Mouse (Mus musculus): Measurements from ENCODE around the gene Wfikkn2. TPM values are rescaled to one million over a fixed set of nuclear protein-coding genes. Genes with fewer than 3 reads are reported as not detected.

Wfikkn2 gene
- 3.1 and 3.4 TPM in 2 replicates for polyA plus RNA-seq (2015; fragmentation: Nextera tagmentation; extraction: Ambion mirVana)

- 0 out of 2 replicates have a peak within 1 kb of the TSS, but pooled peaks have one; percentile 11 for H3K4me2 ChIP-seq (ENCODE audit: low read depth, low read length)
- H3K27ac ChIP-seq (ENCODE audit: low read length) = peak within 1 kb of the TSS; percentile 64
- H3K36me3 ChIP-seq (ENCODE audit: control insufficient read depth, insufficient read depth, low read length) = no peaks in the 10 kb centered on the region
- peak within 1 kb of the TSS; percentile 49 for H3K9ac ChIP-seq (ENCODE audit: low read length)
- no peaks in the 10 kb centered on the region for H3K27me3 ChIP-seq (ENCODE audit: control insufficient read depth, insufficient read depth, low read length)
- H3K4me3 ChIP-seq (replicated peaks; ENCODE audit: low read length) = no peak within 1 kb of the TSS
- ATAC-seq (ENCODE audit: insufficient read depth, low FRiP score) = peak; percentile 63
- 46% methylated on average over 17 of the region's 17 CpGs for WGBS
- H3K4me1 ChIP-seq (ENCODE audit: control insufficient read depth, insufficient read depth, low read length) = peaks cover 35% of the 10 kb centered on the region
- no peaks in the 10 kb centered on the region for H3K9me3 ChIP-seq (replicated peaks; ENCODE audit: control insufficient read depth, low read length)
Measured at GRCm38 (mm10) chr11:94245955-94246788, at the start of gene Wfikkn2. Gene Wfikkn2, minus strand, starts transcription at chr11:94246005.

GRCm38 (mm10) chr11:94294996-94295845, 49.4 kb upstream of the Wfikkn2 start:
- Histone ChIP-seq H3K4me3 (replicated peaks; ENCODE audit: low read length) (no peak overlapping the region), H3K9me3 (replicated peaks; ENCODE audit: control insufficient read depth, low read length) (no peaks in the 10 kb centered on the region), H3K9ac (ENCODE audit: low read length) (no peak overlapping the region), H3K4me1 (ENCODE audit: control insufficient read depth, insufficient read depth, low read length) (no peaks in the 10 kb centered on the region), H3K4me2 (ENCODE audit: low read depth, low read length) (no peak overlapping the region), H3K27me3 (ENCODE audit: control insufficient read depth, insufficient read depth, low read length) (no peaks in the 10 kb centered on the region), H3K27ac (ENCODE audit: low read length) (no peak overlapping the region), H3K36me3 (ENCODE audit: control insufficient read depth, insufficient read depth, low read length) (peaks cover 26% of the 10 kb centered on the region)
- no peak for ATAC-seq (ENCODE audit: insufficient read depth, low FRiP score)
- WGBS = 82% methylated on average over 9 of the region's 9 CpGs

GRCm38 (mm10) chr11:94290062-94290740, 44.4 kb upstream of the Wfikkn2 start:
- Histone ChIP-seq H3K9me3 (replicated peaks; ENCODE audit: control insufficient read depth, low read length) (no peaks in the 10 kb centered on the region), H3K36me3 (ENCODE audit: control insufficient read depth, insufficient read depth, low read length) (peaks cover 31% of the 10 kb centered on the region), H3K4me3 (replicated peaks; ENCODE audit: low read length) (no peak overlapping the region), H3K9ac (ENCODE audit: low read length) (no peak overlapping the region), H3K27me3 (ENCODE audit: control insufficient read depth, insufficient read depth, low read length) (no peaks in the 10 kb centered on the region), H3K27ac (ENCODE audit: low read length) (no peak overlapping the region), H3K4me2 (ENCODE audit: low read depth, low read length) (no peak overlapping the region), H3K4me1 (ENCODE audit: control insufficient read depth, insufficient read depth, low read length) (no peaks in the 10 kb centered on the region)
- WGBS = 85% methylated on average over 10 of the region's 10 CpGs
- ATAC-seq (ENCODE audit: insufficient read depth, low FRiP score) = no peak

GRCm38 (mm10) chr11:94287105-94287504, 41.3 kb upstream of the Wfikkn2 start:
- WGBS = 85% methylated on average over 5 of the region's 5 CpGs

GRCm38 (mm10) chr11:94285886-94286574, 40.2 kb upstream of the Wfikkn2 start:
- H3K4me2 ChIP-seq (ENCODE audit: low read depth, low read length) = no peak overlapping the region
- H3K9ac ChIP-seq (ENCODE audit: low read length) = no peak overlapping the region
- peaks cover 18% of the 10 kb centered on the region for H3K36me3 ChIP-seq (ENCODE audit: control insufficient read depth, insufficient read depth, low read length)
- H3K4me3 ChIP-seq (replicated peaks; ENCODE audit: low read length) = no peak overlapping the region
- no peak for ATAC-seq (ENCODE audit: insufficient read depth, low FRiP score)
- H3K4me1 ChIP-seq (ENCODE audit: control insufficient read depth, insufficient read depth, low read length) = peaks cover 3% of the 10 kb centered on the region; the same call in 1 of the 2 replicates
- WGBS = 91% methylated on average over 11 of the region's 11 CpGs
- no peaks in the 10 kb centered on the region for H3K27me3 ChIP-seq (ENCODE audit: control insufficient read depth, insufficient read depth, low read length)
- no peaks in the 10 kb centered on the region for H3K9me3 ChIP-seq (replicated peaks; ENCODE audit: control insufficient read depth, low read length)
- H3K27ac ChIP-seq (ENCODE audit: low read length) = no peak overlapping the region

More at GRCm38 (mm10) chr11:94287105-94287504, 41.3 kb upstream of the Wfikkn2 start:
- no peak overlapping the region for H3K27ac ChIP-seq (ENCODE audit: low read length)
- H3K9me3 ChIP-seq (replicated peaks; ENCODE audit: control insufficient read depth, low read length) = no peaks in the 10 kb centered on the region
- H3K4me1 ChIP-seq (ENCODE audit: control insufficient read depth, insufficient read depth, low read length) = no peaks in the 10 kb centered on the region
- H3K4me3 ChIP-seq (replicated peaks; ENCODE audit: low read length) = no peak overlapping the region
- peaks cover 18% of the 10 kb centered on the region for H3K36me3 ChIP-seq (ENCODE audit: control insufficient read depth, insufficient read depth, low read length)
- H3K9ac ChIP-seq (ENCODE audit: low read length) = no peak overlapping the region
- no peak for ATAC-seq (ENCODE audit: insufficient read depth, low FRiP score)
- no peaks in the 10 kb centered on the region for H3K27me3 ChIP-seq (ENCODE audit: control insufficient read depth, insufficient read depth, low read length)
- H3K4me2 ChIP-seq (ENCODE audit: low read depth, low read length) = no peak overlapping the region

- Histone ChIP-seq H3K27ac (ENCODE audit: low read length) (no peak overlapping the region), H3K4me3 (replicated peaks; ENCODE audit: low read length) (no peak overlapping the region), H3K9ac (ENCODE audit: low read length) (no peak overlapping the region), H3K27me3 (ENCODE audit: control insufficient read depth, insufficient read depth, low read length) (no peaks in the 10 kb centered on the region), H3K4me1 (ENCODE audit: control insufficient read depth, insufficient read depth, low read length) (peaks cover 9% of the 10 kb centered on the region; the same call in 1 of the 2 replicates), H3K36me3 (ENCODE audit: control insufficient read depth, insufficient read depth, low read length) (peaks cover 6% of the 10 kb centered on the region), H3K4me2 (ENCODE audit: low read depth, low read length) (no peak overlapping the region), H3K9me3 (replicated peaks; ENCODE audit: control insufficient read depth, low read length) (no peaks in the 10 kb centered on the region)
- ATAC-seq (ENCODE audit: insufficient read depth, low FRiP score) = no peak
- WGBS = 89% methylated on average over 6 of the region's 6 CpGs
Measured at GRCm38 (mm10) chr11:94283536-94284099, 37.8 kb upstream of the Wfikkn2 start.

GRCm38 (mm10) chr11:94282291-94282690, 36.5 kb upstream of the Wfikkn2 start:
- Histone ChIP-seq H3K27ac (ENCODE audit: low read length) (no peak overlapping the region), H3K27me3 (ENCODE audit: control insufficient read depth, insufficient read depth, low read length) (no peaks in the 10 kb centered on the region), H3K4me1 (ENCODE audit: control insufficient read depth, insufficient read depth, low read length) (peaks cover 12% of the 10 kb centered on the region; the same call in 1 of the 2 replicates), H3K4me3 (replicated peaks; ENCODE audit: low read length) (no peak overlapping the region), H3K36me3 (ENCODE audit: control insufficient read depth, insufficient read depth, low read length) (peaks cover 2% of the 10 kb centered on the region), H3K4me2 (ENCODE audit: low read depth, low read length) (no peak overlapping the region), H3K9ac (ENCODE audit: low read length) (no peak overlapping the region), H3K9me3 (replicated peaks; ENCODE audit: control insufficient read depth, low read length) (no peaks in the 10 kb centered on the region)
- no peak for ATAC-seq (ENCODE audit: insufficient read depth, low FRiP score)
- WGBS = 59% methylated on average over 5 of the region's 5 CpGs

All from stomach, embryonic 16.5 days (tissue).